Comparison of ENCODE assay signal across 19 mouse cellular contexts in genomic region chr11:45645815-45646214, GRCm38 (mm10).
A peak's percentile ranks its signal among the peaks of the same experiment; 100 is the strongest.
DNase-seq lines count a peak whose midpoint lies in the region; ATAC-seq and TF ChIP-seq lines count a peak whose summit lies in the region.
"Had no signal": no experiment of that assay in that cellular context is flagged by ENCODE, and none has a peak within 500 bp of the region (broad histone marks: within the 10 kb centered on the region; RNA-seq: fewer than 3 reads in every experiment).

No protein-coding gene starts in this region.

- TF ChIP-seq RAD21 in MEL (IDR thresholded peaks at IDR 0.05; ENCODE audit: low read depth, low read length): peak; percentile 13

- DNase-seq in hindbrain, embryonic 11.5 days (ENCODE audit: low spot score): peak; percentile 19
- DNase-seq in hindbrain, embryonic 10.5 days (ENCODE audit: low spot score): no peak
- no peak for DNase-seq in midbrain, postnatal 0 days (ENCODE audit: low spot score)
- DNase-seq in midbrain, embryonic 11.5 days (ENCODE audit: low spot score, missing footprints): no peak
- peak; percentile 43 for DNase-seq in MEL (ENCODE audit: low read depth, low spot score)
- DNase-seq in stomach, postnatal 0 days (ENCODE audit: low spot score): no peak
- DNase-seq in left cerebral cortex, adult 11 months (ENCODE audit: low spot score): no peak
- no peak for DNase-seq in heart, postnatal 14 days
- DNase-seq: gastrocnemius, postnatal 25 days; kidney, adult 18-20 months; layer of hippocampus, postnatal 36 days; lung, postnatal 4 days had no signal

- WGBS in hindbrain, embryonic 11.5 days: 63% methylated on average over 3 of the region's 3 CpGs
- WGBS in hindbrain, embryonic 10.5 days: 69% methylated on average over 3 of the region's 3 CpGs
- 66% methylated on average over 3 of the region's 3 CpGs for WGBS in midbrain, postnatal 0 days
- WGBS in midbrain, embryonic 11.5 days: 65% methylated on average over 3 of the region's 3 CpGs
- 62% methylated on average over 3 of the region's 3 CpGs for WGBS in stomach, postnatal 0 days

- no peak for TF ChIP-seq EP300 in MEL (IDR thresholded peaks at IDR 0.05; ENCODE audit: low read depth in 1 of 2, low read length in 2 of 2)
- TF ChIP-seq EP300 in stomach, postnatal 0 days (optimal IDR thresholded peaks at IDR 0.05): no peak

- H3K9ac ChIP-seq in hindbrain, embryonic 11.5 days (ENCODE audit: low read depth, low read length): no peak overlapping the region
- no peak overlapping the region for H3K9ac ChIP-seq in midbrain, postnatal 0 days (replicated peaks; ENCODE audit: low read length, poor library complexity, severe bottlenecking)
- no peak overlapping the region for H3K9ac ChIP-seq in midbrain, embryonic 11.5 days (ENCODE audit: low read length)
- no peak overlapping the region for H3K9ac ChIP-seq in MEL (ENCODE audit: control insufficient read depth, low read depth, low read length, poor library complexity, severe bottlenecking)
- no peak overlapping the region for H3K9ac ChIP-seq in stomach, postnatal 0 days (ENCODE audit: low read length)
- H3K9ac ChIP-seq: embryonic facial prominence, embryonic 13.5 days; heart, embryonic 13.5 days; hindbrain, embryonic 12.5 days; liver, embryonic 14.5 days; midbrain, embryonic 12.5 days had no signal

- H3K4me1 ChIP-seq in hindbrain, embryonic 11.5 days (replicated peaks; ENCODE audit: control insufficient read depth, insufficient read depth, low read length): no peaks in the 10 kb centered on the region
- no peaks in the 10 kb centered on the region for H3K4me1 ChIP-seq in hindbrain, embryonic 10.5 days (replicated peaks)
- H3K4me1 ChIP-seq in midbrain, postnatal 0 days (ENCODE audit: insufficient read depth, low read length): no peaks in the 10 kb centered on the region
- no peaks in the 10 kb centered on the region for H3K4me1 ChIP-seq in midbrain, embryonic 11.5 days (ENCODE audit: control insufficient read depth, insufficient read depth, low read length)
- H3K4me1 ChIP-seq in MEL (ENCODE audit: control insufficient read depth in 1 of 2, insufficient read depth in 2 of 2, low read length in 2 of 2): no peaks in the 10 kb centered on the region
- H3K4me1 ChIP-seq in stomach, postnatal 0 days (replicated peaks; ENCODE audit: control insufficient read depth, insufficient read depth): no peaks in the 10 kb centered on the region
- H3K4me1 ChIP-seq: embryonic facial prominence, embryonic 13.5 days; heart, embryonic 13.5 days; hindbrain, embryonic 12.5 days; midbrain, embryonic 12.5 days had no signal

- no peak for ATAC-seq in hindbrain, embryonic 11.5 days (ENCODE audit: low FRiP score)
- no peak for ATAC-seq in midbrain, postnatal 0 days (ENCODE audit: low FRiP score)
- ATAC-seq in midbrain, embryonic 11.5 days (ENCODE audit: low FRiP score): no peak
- no peak for ATAC-seq in stomach, postnatal 0 days (ENCODE audit: low FRiP score, low TSS enrichment)
- ATAC-seq: activated CD4-positive, CD25-positive, alpha-beta regulatory T cell, adult 4 months had no signal

- H3K4me2 ChIP-seq in hindbrain, embryonic 11.5 days (replicated peaks; ENCODE audit: low read depth, low read length): no peak overlapping the region
- no peak overlapping the region for H3K4me2 ChIP-seq in midbrain, postnatal 0 days (ENCODE audit: low read depth, low read length, poor library complexity, severe bottlenecking)
- no peak overlapping the region for H3K4me2 ChIP-seq in midbrain, embryonic 11.5 days
- H3K4me2 ChIP-seq in stomach, postnatal 0 days (replicated peaks; ENCODE audit: low read depth): no peak overlapping the region
- H3K4me2 ChIP-seq: embryonic facial prominence, embryonic 13.5 days; heart, embryonic 13.5 days; hindbrain, embryonic 12.5 days; midbrain, embryonic 12.5 days had no signal

- no peaks in the 10 kb centered on the region for H3K27me3 ChIP-seq in hindbrain, embryonic 11.5 days (ENCODE audit: control insufficient read depth, insufficient read depth, low read length)
- H3K27me3 ChIP-seq in hindbrain, embryonic 10.5 days (ENCODE audit: insufficient read depth, poor library complexity, severe bottlenecking): no peaks in the 10 kb centered on the region
- H3K27me3 ChIP-seq in midbrain, postnatal 0 days (ENCODE audit: insufficient read depth, low read length): no peaks in the 10 kb centered on the region
- H3K27me3 ChIP-seq in midbrain, embryonic 11.5 days (ENCODE audit: control insufficient read depth, insufficient read depth, low read length): no peaks in the 10 kb centered on the region
- H3K27me3 ChIP-seq in MEL (ENCODE audit: control insufficient read depth in 1 of 2, insufficient read depth in 2 of 2, low read length in 2 of 2): no peaks in the 10 kb centered on the region; a peak in 1 of 4 replicates
- no peaks in the 10 kb centered on the region for H3K27me3 ChIP-seq in stomach, postnatal 0 days (ENCODE audit: control insufficient read depth, insufficient read depth, low read length)
- H3K27me3 ChIP-seq: embryonic facial prominence, embryonic 13.5 days; heart, embryonic 13.5 days; hindbrain, embryonic 12.5 days; midbrain, embryonic 12.5 days had no signal

- no peak overlapping the region for H3K27ac ChIP-seq in hindbrain, embryonic 11.5 days (ENCODE audit: low read depth, low read length)
- H3K27ac ChIP-seq in hindbrain, embryonic 10.5 days: no peak overlapping the region
- H3K27ac ChIP-seq in midbrain, postnatal 0 days (ENCODE audit: low read depth, low read length): no peak overlapping the region
- H3K27ac ChIP-seq in midbrain, embryonic 11.5 days (ENCODE audit: low read depth, low read length): no peak overlapping the region
- no peak overlapping the region for H3K27ac ChIP-seq in MEL (ENCODE audit: control insufficient read depth, low read depth, low read length)
- no peak overlapping the region for H3K27ac ChIP-seq in stomach, postnatal 0 days (replicated peaks)
- H3K27ac ChIP-seq: embryonic facial prominence, embryonic 13.5 days; heart, embryonic 13.5 days; hindbrain, embryonic 12.5 days; liver, embryonic 14.5 days; midbrain, embryonic 12.5 days had no signal

- H3K79me2 ChIP-seq in MEL (ENCODE audit: control insufficient read depth, insufficient read depth, low read length, poor library complexity): no peaks in the 10 kb centered on the region

- TF ChIP-seq CTCF in midbrain, postnatal 0 days (IDR thresholded peaks at IDR 0.05): 0 out of 2 replicates have a peak, but pooled peaks have one; percentile 19
- peak; percentile 23 to 41 (median 29); a peak in 5 of 6 replicates for TF ChIP-seq CTCF in MEL (IDR thresholded peaks at IDR 0.05 in 2 of 3, conservative IDR thresholded peaks at IDR 0.05 in 1 of 3; ENCODE audit: control insufficient read depth in 1 of 3, insufficient read depth in 1 of 3, low read depth in 2 of 3, low read length in 3 of 3, poor library complexity in 1 of 3, severe bottlenecking in 1 of 3)
- peak; percentile 17; the same call in 1 of the 2 replicates for TF ChIP-seq CTCF in stomach, postnatal 0 days (IDR thresholded peaks at IDR 0.05; ENCODE audit: low read depth)

- H3K36me3 ChIP-seq in hindbrain, embryonic 11.5 days (ENCODE audit: control insufficient read depth, insufficient read depth, low read length): no peaks in the 10 kb centered on the region
- H3K36me3 ChIP-seq in hindbrain, embryonic 10.5 days: no peaks in the 10 kb centered on the region
- no peaks in the 10 kb centered on the region for H3K36me3 ChIP-seq in midbrain, postnatal 0 days (ENCODE audit: insufficient read depth, low read length)
- no peaks in the 10 kb centered on the region for H3K36me3 ChIP-seq in midbrain, embryonic 11.5 days (ENCODE audit: control insufficient read depth, insufficient read depth, low read length)
- H3K36me3 ChIP-seq in MEL (ENCODE audit: control insufficient read depth in 1 of 2, insufficient read depth in 2 of 2, low read length in 2 of 2): no peaks in the 10 kb centered on the region
- H3K36me3 ChIP-seq in stomach, postnatal 0 days (ENCODE audit: control insufficient read depth, insufficient read depth, low read length): no peaks in the 10 kb centered on the region
- H3K36me3 ChIP-seq: embryonic facial prominence, embryonic 13.5 days; heart, embryonic 13.5 days; hindbrain, embryonic 12.5 days; midbrain, embryonic 12.5 days had no signal

- H3K9me3 ChIP-seq in hindbrain, embryonic 11.5 days (ENCODE audit: control insufficient read depth, low read length): no peaks in the 10 kb centered on the region
- no peaks in the 10 kb centered on the region for H3K9me3 ChIP-seq in hindbrain, embryonic 10.5 days
- no peaks in the 10 kb centered on the region for H3K9me3 ChIP-seq in midbrain, postnatal 0 days (ENCODE audit: low read length)
- H3K9me3 ChIP-seq in midbrain, embryonic 11.5 days (ENCODE audit: control insufficient read depth, low read length): no peaks in the 10 kb centered on the region
- H3K9me3 ChIP-seq in MEL (replicated peaks; ENCODE audit: insufficient read depth, low read length): no peaks in the 10 kb centered on the region
- H3K9me3 ChIP-seq in stomach, postnatal 0 days (ENCODE audit: control insufficient read depth, low read length): no peaks in the 10 kb centered on the region
- H3K9me3 ChIP-seq: embryonic facial prominence, embryonic 13.5 days; heart, embryonic 13.5 days; midbrain, embryonic 12.5 days had no signal

- intact Hi-C loops in heart, postnatal 14 days (cut with DNase I): no loop called here

- TF ChIP-seq POLR2A in MEL (IDR thresholded peaks at IDR 0.05; ENCODE audit: control insufficient read depth in 1 of 2, insufficient read depth in 1 of 2, low read depth in 1 of 2, low read length in 2 of 2, poor library complexity in 1 of 2): no peak

- H3K4me3 ChIP-seq in hindbrain, embryonic 11.5 days (ENCODE audit: low read depth, low read length): no peak overlapping the region
- no peak overlapping the region for H3K4me3 ChIP-seq in hindbrain, embryonic 10.5 days
- H3K4me3 ChIP-seq in midbrain, postnatal 0 days (ENCODE audit: low read depth, low read length): no peak overlapping the region
- H3K4me3 ChIP-seq in midbrain, embryonic 11.5 days (ENCODE audit: low read depth, low read length): no peak overlapping the region
- H3K4me3 ChIP-seq in MEL (ENCODE audit: control insufficient read depth in 1 of 2, insufficient read depth in 1 of 2, low read depth in 2 of 2, low read length in 2 of 2): no peak overlapping the region
- no peak overlapping the region for H3K4me3 ChIP-seq in stomach, postnatal 0 days (ENCODE audit: low read depth, low read length)
- H3K4me3 ChIP-seq: embryonic facial prominence, embryonic 13.5 days; heart, embryonic 13.5 days; hindbrain, embryonic 12.5 days; midbrain, embryonic 12.5 days; myocyte had no signal

TF ChIP-seq in MEL, 35 proteins besides CTCF, POLR2A, EP300 and RAD21:
- TF ChIP-seq SMC3 (IDR thresholded peaks at IDR 0.05; ENCODE audit: low read depth, low read length) (peak; percentile 25; the same call in 1 of the 2 replicates), E2F4 (IDR thresholded peaks at IDR 0.05; ENCODE audit: borderline replicate concordance, low read depth, low read length) (no peak)

Comparison
In these comparisons a context has a peak if more than half of its experiments do, and no peak if none do; other contexts are left out.
1. DNase-seq: peak in hindbrain, embryonic 11.5 days (single experiment) and MEL (single experiment); none in hindbrain, embryonic 10.5 days (single experiment), midbrain, postnatal 0 days (single experiment), midbrain, embryonic 11.5 days (single experiment), stomach, postnatal 0 days (single experiment), left cerebral cortex, adult 11 months (single experiment) and heart, postnatal 14 days (0 of 2).
2. Peak in every context shown above with its lines, with median percentiles within 50 percentile points of each other: CTCF ChIP-seq.